Mouse (Mus musculus) small intestine, adult 2 months (tissue): ENCODE measurements around the gene Tmem169.

Experiments used
- CTCF ChIP-seq: fragments of 200-500 bp; IDR thresholded peaks from 2 replicates; pipeline ENCODE4 v1.5.1; 2012; ENCODE audit warnings: low read depth, mild to moderate bottlenecking, control low read depth, inconsistent platforms, low read length, moderate library complexity, mixed read lengths; ENCODE audit not compliant: insufficient replicate concordance, insufficient read length; ENCODE audit errors: extremely low read depth
- POLR2A ChIP-seq: fragments of 200-500 bp; IDR thresholded peaks from 2 replicates; pipeline ENCODE4 v1.6.1; 2012; ENCODE audit warnings: low read depth, mild to moderate bottlenecking, control low read depth, inconsistent platforms, low read length, moderate library complexity

- TF ChIP-seq CTCF (no peak), POLR2A (no peak)
Observed at GRCm38 (mm10) chr1:72293869-72294663, 9.9 kb downstream of the Tmem169 start.
